Mouse (Mus musculus) adrenal gland, postnatal 14 days (tissue): ENCODE results near the gene Auts2. TPM values are rescaled to one million over a fixed set of nuclear protein-coding genes. Genes with fewer than 3 reads are reported as not detected.

ENCODE experiments used
- DNase-seq: peaks from one replicate; pipeline ENCODE4 v3.0.0; 2021; ENCODE audit warnings: mixed read lengths
- total RNA-seq: library from RNA; stranded (reverse); gene quantifications from 2 replicates; pipeline ENCODE4 v1.2.3, GENCODE M21; 2021

The Auts2 gene
- total RNA-seq, 1 experiment from 2014 or later: 38.2 TPM

DNA sequence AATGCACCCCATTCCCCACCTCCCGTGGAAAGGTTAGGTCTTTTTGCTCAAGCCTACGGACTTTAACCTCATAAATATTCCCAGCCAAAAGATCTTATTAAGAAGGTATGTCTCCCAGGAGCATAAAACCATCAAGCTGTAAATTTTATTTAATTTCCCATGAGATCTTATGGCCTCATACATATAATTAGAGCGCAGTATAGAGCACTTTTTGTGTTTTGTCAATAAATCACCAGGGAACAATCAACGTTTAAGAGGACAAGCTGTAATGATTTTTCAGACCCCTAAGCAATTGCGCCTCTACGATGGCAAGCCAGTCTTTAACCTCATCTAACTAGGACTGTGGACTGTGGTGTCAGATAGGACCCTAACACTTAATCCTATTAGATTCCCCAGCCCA lies 820.4 kb downstream of the Auts2 start:
- no peak for DNase-seq

DNA sequence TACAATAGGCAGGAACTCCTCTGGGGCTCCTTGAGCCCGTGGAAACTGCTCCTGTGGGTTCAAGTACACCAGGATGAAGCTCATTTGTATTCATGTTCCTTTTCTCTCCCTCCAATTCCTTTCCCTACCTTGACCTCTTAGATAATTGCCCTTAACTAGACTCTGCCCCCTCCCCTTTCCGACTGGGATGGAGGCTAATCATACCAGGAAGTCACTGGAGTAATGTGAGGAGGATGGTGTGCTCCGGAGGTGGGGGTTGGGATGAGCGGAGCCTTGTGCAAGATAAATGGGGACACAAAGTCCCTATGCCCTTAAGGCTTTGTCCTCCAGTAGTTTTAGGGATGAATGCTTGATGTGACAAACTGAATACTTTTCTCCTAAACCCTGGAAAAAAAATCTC lies 820.8 kb downstream of the Auts2 start:
- DNase-seq: no peak

DNA sequence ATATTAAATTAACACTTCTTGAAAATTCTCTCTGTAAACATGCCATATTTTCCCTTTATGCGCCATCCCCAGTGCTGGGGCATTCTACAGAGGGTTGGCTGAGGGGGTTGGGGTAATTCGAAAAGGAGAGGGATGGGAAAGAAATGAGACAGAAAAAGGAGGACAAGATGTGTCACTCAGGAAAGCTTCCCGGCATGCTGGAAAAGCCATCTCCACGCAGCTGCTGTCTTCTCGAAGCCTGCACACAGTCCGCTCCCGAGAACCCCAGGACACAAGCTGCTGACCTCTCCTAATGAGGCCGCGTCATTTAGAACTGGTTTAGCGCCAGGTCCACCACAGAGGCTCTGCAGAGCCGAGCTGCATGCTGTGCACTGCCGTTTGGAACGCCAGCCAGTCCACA lies 825.1 kb downstream of the Auts2 start:
- DNase-seq: no peak

DNA sequence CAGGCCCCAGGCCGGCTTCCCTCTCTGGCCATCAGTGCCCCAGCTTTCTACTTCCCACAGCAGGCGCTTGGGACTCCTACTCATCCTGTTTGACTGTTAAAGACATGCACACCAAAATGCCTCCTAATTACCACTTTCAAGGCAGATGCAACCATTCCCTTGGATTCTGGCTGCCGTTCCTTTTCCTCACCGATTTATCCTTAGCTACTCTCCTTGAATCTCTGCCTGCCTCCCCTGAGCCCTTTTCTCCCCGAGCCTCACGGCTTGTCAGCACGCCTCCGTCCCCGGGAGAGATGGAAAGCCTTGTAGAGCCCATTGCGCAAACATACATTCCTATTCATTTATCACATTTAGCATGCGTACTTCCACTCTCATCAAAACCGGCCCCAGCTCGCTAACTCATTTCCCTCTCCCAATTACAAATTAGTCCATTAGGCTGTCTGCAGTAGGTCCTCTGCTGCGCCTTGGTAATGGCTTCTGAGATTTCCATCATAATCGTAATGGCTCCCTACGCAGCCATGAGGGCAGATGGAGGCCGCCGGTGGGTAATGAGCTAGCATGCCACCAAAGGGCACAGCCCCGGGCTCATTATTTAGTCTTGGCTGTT lies 825.7 kb downstream of the Auts2 start:
- DNase-seq: no peak

DNA sequence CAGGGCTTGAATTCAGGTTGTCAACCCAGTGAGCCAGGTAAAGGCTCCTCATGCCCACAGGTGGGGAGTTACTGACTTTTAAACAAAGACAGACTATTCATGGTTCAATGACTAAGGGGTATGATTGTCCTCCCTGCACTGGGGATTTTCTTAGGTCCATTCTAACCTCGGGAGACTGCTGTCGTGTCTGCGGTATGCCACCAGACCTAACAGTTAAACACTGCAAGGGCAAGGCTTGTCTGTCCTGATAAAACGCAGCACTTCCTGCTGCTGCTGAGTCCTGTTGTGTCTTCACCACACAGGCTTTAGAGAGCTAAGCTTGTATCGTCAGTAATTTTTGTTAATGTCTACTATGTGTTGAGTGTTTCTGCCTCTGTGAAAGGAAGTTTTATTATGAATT lies 828.2 kb downstream of the Auts2 start:
- DNase-seq: no peak

DNA sequence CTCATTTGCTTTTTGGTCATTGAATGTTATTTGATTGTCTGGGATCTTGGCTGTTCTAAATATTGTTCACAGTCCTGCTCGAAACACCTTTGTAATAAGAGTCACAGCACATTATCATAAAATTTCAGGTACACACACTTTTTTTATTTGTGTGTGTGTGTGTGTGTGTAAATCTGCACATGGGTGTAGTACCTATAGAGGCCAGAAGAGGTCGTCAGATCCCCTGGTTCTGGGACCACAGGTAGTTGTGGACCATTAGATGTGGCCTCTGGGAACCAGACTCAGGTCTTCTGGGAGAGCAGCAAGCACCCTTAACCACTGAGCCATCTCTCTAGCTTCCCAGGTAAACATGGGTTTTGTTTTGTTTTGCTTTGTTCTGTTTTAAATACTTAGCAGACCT lies 830.7 kb downstream of the Auts2 start:
- DNase-seq: no peak

DNA sequence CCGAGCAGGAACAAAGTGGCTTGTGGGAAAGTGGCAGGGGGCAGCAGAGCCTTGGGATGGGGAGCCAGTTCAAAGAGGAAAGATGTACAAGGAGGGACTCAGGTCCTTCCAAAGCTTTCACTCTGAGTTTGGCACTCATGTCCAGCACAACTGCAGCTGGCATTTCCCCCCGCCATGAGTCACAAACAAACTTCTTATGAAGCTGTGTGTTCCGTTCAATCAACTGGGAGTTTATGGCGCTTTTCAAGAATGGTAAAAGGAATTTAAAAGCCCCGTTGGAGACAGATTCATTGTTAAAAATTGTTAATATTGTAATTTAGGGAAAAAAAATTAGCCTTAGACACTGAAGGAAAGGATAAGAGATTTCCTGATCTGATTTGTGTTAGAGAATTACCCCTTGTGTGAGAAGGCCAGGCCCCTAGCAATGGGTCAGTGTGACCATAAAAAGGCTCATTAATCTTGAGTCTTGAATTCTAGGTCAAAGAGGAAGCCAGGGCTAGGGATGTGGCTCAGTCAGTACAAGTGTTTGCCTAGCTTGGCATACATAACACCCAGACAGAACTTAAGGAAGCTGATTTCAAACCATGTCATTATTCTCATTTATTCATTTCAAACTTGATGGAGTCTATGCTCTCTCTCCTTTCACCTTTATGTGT lies 831.5 kb downstream of the Auts2 start:
- peak; percentile 33 for DNase-seq

DNA sequence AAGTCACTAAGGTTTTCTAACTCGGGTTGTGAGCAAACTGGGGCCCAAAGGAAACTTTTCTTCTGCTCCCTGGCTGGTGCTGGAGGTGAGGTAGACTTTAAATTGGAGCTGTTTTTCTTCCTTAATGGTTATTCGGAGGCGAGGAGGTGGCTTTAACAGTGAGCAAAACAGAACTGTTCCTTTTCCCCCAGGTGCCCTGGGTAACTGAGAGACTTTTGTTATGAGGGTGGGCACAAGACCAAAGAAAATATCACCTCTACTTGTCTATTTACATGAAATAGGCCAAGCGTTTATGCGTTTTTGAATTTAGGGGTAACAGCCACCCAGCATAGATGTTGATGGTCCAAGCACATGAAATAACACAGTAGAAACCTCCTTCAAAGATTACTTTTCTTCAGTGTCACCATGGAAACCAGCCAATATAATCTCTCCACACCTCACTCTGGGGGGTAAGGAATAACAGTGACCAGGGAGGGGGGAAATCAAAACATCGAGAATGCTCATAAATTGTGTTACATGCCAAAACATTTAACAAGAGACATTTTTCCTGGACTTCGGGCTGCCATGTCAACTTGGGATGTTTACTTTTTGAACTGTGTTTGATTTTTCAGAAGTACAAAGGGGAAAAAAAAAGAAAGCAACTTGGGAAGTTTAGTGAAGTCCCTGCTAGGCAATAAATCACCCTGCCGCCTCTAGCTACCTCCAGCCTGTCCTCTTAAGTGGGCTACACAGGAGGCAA lies 832.2 kb downstream of the Auts2 start:
- no peak for DNase-seq

DNA sequence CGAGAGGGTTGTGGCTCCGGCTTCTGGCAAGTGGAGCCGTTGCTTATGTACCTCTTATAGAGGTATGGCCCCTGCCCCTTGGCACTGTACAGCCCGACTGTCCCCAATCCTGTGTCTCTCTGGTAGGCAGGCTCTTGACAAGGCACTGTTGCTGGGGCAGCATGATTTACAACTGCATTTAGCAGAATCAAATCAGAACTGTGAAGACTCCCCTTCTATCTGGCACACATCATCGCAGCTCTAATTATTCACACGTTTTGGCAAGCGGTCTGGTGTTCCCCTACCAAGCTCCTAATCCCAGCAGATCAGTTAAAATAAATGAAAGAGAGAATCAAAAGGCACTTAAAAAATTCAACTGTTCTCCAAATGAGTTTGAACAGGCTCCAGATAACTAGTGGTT lies 835.7 kb downstream of the Auts2 start:
- no peak for DNase-seq

DNA sequence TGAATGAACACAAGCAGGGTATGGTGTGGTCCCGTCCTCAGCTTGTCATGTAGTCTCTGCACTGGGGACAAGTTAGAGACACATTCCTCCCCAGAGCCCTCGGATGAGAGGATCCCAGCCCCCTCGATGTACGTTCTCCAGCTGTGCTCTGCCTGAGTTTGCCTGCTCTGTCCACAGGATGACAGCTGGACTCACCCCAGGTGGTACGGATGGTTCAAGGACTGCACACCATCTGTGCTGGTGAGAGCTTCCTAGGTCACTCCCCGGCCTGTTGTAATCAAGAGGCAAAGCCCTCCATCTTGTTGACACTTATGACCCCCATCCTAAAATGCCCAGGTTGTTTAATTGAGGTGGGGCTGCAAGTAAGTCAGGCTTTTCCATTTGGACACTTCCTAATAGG lies 839.4 kb downstream of the Auts2 start:
- no peak for DNase-seq

DNA sequence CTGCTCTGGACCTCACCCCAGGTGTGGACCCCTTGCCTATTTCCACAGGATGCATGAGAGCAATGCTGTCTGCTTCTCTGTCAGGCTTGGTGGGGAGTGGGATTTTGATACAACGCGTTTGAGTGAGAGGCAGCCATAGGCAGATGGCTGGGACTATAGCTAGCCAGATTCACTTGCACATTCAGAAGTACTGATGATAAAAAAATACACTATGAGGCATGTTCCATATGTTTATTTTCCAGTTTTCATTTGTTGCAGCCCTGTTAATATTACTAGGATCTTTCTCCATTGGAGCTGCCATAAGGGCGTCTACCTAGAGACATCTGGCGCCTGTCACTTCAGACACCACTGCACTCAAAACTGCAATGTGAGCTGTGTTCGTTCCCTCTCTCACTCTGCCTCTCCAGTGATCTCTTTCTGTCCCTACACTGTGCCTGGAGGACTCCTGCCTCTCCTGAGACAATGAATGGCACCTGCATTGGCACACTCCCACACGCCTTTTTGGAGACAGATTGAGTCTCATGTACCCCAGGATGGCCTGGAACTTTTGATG lies 840.2 kb downstream of the Auts2 start:
- no peak for DNase-seq

DNA sequence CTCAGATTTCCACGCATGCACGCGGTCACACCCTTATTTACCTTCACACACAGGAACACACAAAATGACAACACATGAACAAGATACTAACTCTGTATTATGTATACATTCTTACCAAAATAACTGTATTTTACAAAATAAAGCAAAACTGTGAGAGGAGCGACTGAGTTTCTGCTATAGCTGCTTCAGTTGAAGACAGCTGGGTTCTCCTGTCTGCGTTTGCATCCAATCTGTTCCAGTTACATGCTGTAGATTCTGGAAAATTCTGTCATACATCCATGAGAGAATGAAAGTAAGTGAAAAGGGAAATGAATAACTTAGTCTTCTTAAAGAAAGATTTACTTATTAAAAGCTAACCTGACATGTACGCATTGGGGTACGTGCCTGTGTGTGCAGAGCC lies 844.2 kb downstream of the Auts2 start:
- DNase-seq: no peak

DNA sequence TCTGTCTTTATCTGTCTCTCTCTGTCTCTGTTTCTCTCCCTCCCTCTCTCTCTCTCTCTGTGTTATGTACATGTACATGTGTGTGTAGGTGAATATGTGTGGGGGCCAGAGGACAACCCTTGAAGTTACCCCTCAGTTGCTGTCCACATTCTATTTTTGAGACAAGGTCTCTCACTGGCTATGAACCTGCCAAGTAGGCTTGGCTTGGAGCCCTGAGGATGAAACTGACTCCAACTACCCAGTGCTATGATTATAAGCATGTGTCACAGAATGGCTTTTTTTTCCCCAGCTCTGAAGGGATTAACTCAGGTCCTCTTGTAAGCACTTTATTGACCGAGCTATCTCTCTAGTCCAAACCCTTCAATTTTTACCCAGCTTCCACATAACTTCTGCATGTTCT lies 852.4 kb downstream of the Auts2 start:
- DNase-seq: peak; percentile 14

DNA sequence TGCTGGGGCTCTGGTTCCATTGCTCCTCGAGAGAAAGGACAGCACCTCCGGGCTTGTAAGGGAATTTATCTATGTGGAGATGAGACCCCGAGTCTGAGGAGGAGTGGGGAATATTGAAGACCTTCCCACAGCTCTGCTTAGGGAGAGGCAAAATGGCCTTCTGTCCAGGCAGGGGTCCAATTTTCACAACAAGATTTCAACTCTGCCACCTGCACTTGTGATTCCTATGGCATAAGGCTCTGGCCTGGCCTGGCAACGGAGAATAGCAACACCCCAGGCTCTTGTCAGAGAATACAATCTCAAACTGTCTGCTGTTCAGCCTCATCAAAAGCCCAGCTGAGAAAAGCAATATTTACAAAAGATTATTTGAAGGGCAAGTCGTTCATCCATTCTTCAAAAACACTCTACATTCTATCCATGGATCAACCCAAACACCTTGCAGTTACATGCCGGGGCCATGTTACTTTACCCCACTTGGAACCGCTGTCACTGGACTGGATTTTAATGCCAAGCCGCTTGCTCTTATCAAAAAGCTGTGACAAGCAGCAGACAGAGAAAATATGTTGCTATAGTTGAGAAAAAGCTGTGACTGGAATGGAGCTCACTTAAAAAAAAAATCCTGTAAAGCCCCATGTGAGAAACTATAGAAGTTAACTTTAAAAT lies 856.1 kb downstream of the Auts2 start:
- no peak for DNase-seq

DNA sequence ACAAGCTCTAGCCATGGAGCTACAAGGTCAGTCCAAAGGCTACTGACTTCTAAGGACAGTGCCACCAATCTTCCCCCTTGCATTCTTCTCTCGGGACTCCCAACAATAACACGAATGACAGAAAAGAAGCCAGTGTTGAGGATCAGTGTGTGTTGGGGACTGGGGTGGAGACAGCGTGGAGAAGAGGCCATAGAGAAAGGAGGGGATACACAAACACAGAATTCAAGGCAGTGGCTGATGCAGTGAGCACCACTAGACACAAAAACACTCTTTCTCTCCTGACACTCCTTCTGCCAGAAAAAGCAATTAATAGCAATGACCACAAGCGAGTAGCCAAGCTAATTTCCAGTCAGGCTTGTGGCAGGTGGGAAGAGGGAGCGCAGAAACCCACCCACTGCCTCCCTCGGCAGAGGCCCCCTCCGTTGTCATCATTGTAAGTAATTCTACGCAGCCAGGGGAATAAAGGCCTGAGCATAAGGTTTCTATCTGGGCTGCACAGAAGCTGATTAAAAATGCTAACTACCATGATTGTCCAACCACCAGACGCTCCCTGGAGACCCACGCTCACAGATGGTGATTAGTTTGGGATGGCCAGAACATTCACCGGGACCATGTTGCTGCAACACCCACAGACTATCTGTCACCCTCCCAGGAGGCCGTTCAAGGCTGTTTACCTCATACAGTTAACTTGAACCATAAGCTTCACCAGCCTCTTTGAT lies 862.9 kb downstream of the Auts2 start:
- no peak for DNase-seq

DNA sequence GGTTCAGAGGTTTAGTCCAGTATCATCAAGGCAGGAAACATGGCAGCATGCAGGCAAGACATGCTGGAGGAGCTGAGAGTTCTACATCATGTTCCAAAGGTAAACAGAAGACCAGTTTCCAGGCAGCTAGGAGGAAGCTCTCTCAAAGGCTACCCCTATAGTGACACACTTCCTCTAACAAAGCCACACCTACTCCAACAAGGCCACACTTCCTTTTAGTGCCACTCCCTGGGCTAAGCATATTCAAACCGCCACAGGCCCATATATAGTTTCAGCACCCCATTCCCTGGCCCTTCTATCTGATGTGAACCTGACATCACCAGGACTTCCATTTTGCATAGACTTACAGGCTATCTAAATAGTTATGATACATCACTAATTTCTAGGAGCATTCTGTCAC lies 863.6 kb downstream of the Auts2 start:
- no peak for DNase-seq

DNA sequence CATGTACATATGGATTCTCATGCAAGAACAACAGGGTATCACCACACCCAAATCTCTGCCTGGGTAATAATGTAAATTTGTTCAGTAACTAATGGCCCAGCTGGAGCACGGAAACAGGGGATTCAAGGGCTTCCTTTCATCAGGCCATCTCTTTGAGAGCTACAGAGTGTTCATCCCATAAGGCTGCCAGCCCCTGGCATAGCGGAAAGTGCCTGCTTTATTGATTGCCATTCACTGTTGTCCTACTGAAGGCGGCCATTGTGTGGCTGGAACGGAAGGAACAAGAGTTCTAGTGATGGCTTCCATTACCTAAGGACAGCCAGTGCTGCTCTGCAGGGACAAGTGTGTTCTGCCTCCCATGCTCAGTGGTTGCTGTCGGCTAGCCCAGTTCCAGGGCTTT lies 865.6 kb downstream of the Auts2 start:
- DNase-seq: no peak

DNA sequence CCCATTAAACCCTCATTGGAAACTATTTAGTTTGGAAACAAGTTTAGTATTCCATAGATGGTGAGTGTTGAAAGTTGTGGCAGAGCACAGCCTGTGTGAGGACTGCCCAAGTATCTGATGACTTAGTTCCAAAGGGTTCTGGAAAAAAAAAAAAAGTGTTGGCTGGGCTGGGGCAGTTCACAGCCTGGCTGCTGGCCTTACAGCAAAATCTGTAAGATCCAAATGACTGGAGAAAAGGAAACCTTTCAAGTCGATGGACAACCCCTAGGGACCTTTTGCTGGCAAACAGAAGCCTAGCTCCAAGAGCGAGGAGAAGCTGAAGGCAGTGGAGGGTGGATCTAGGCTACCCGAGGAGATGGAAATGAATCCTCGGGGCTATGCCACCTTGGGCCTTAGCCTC lies 869.4 kb downstream of the Auts2 start:
- peak; percentile 64 for DNase-seq

DNA sequence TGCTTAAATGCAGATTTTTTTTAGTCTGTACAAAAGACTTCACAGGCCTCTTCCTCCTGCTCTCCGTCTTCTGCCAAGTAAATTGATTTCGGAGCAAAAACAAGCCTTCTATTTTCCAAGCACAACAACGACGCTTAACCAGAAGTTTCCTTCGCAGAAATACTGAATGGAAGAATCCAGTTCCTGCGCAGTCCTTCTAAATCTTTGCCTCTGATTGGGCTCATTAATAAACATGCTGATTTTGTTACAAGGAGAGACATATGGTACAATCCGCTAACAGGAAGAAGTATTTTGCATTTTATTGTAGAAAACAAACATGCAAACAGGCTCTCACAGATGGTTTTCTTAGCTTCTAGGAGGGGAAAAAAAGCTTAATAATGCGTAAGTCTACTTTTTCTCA lies 878.1 kb downstream of the Auts2 start:
- DNase-seq: no peak

DNA sequence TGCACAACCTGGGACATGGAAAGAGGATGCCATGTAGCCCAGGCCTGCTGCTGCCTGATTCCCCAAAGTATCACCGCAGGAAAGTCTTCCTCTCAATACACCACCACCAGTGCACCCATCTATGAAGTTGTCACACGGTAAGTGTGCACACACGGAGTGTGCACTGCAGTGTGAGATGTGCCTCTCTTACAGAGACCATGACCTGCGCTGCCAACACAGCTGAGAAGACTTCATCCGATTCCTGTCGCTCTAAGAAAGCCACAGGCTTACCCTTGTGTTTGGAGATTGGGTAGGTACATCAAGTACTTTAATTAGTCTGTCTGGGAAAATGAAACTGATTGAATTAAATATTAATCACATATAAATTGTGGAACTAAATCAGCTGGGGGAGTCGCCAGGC lies 878.5 kb downstream of the Auts2 start:
- DNase-seq: no peak

DNA sequence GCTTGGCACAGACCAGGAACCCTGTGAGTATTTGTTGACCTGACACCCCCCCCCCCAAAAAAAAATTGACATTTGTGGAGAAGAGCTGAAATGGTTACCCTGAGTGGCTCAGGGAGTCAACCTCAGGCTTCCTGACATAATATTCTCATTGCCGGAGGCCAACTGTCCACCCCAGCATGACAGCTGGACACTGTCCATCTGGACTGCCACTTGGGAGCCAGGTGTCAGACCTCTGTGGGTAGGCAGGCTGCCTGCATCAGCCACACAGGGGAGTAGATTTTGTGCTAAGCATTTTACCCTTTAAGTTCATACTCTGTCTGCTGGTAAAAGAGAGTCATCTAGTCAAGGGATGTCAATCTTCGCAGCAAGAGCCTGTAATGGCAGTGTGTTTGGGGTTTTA lies 880.5 kb downstream of the Auts2 start:
- DNase-seq: no peak

DNA sequence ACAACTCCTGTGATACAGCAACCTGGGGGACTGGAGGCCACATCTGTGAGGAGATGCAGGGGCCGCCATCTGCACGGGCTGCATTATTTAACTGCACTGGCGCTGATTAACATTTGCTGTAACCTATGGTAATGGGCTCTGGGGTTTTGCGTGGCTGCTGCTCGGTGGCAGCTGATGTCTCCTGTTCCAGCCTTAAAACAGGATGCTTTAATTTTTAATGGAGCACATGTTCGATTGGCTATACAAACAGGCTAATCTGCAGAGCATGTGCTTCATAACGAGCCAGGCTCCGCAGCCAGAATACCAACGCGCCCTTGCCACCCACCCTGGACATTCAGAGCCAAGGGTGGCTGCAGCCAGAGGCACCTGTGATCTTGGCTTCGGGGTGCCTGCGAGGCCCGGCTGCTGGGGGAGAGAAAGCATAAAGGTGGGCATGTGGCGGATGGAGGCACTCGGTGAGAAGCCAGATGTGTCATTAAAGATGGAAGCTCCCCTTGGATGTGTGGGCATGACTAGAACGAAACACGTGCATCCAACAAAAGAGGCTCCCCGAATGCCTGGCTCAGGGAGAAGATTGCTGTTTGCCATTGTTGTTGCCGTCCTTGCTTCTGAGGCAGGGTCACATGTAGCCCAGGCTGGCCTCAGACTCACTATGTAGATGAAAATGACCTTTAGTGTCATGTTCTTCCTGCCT lies 884.2 kb downstream of the Auts2 start:
- no peak for DNase-seq
